Mouse (Mus musculus) adrenal gland, adult 10 weeks (tissue): Measurements from ENCODE around the gene Ak3. TPM values are rescaled to one million over a fixed set of nuclear protein-coding genes. Genes with fewer than 3 reads are reported as not detected.

Experiments
- polyA plus RNA-seq: library from polyadenylated mRNA; stranded (reverse); fragments of 350-450 nt; fragmentation: Illumina TruSeq; extraction: RNeasy Lipid Tissue Mini Kit (QIAGEN cat#74804); gene quantifications from one replicate; pipeline ENCODE4 v1.2.3, GENCODE M21; 2014; ENCODE audit warnings: low read depth, low replicate concordance

Ak3 gene
- polyA plus RNA-seq, result 497 TPM

GRCm38 (mm10) chr19:29047334-29048170 is at the start of gene Ak3:
TSS of gene Ak3 (minus strand) at chr19:29047961.

GRCm38 (mm10) chr19:28990194-28990589 is 57.6 kb downstream of the Ak3 start, which contains the start of gene Cdc37l1:
TSS of gene Cdc37l1 (plus strand) at chr19:28990352.

Other genes with a start within 250 kb of the Ak3 start
- gene Slc1a1, start 212.9 kb downstream of the Ak3 start, polyA plus RNA-seq, result 1.0 TPM
- 105 TPM for gene Plpp6, start 84.0 kb downstream of the Ak3 start, polyA plus RNA-seq
- gene 4430402I18Rik, start 80.2 kb downstream of the Ak3 start, polyA plus RNA-seq, result 4.4 TPM
- gene Cdc37l1, start 57.6 kb downstream of the Ak3 start, polyA plus RNA-seq, result 101 TPM
- gene Rcl1, start 53.4 kb upstream of the Ak3 start, polyA plus RNA-seq, result 4.4 TPM
- gene Jak2, start 203.9 kb upstream of the Ak3 start, polyA plus RNA-seq, result 66.1 TPM